Mouse (Mus musculus) forelimb bud, embryonic 11.5 days (tissue): ENCODE measurements around the gene Fcnb.

Source experiments
- DNase-seq: peaks from one replicate; pipeline ENCODE4 v3.0.0-alpha.2; 2012; ENCODE audit warnings: low read depth, low spot score

Fcnb gene

GRCm38 (mm10) chr2:28086112-28086511 lies 1.4 kb upstream of the Fcnb start:
- no peak for DNase-seq

- DNase-seq: no peak
These were observed 9.0 kb downstream of the Fcnb start for GRCm38 (mm10) chr2:28075616-28076187.

- DNase-seq: no peak
These were observed 16.2 kb downstream of the Fcnb start for GRCm38 (mm10) chr2:28068537-28068878.

GRCm38 (mm10) chr2:28067821-28068536 lies 16.7 kb downstream of the Fcnb start:
- no peak for DNase-seq

GRCm38 (mm10) chr2:28067175-28067574 lies 17.5 kb downstream of the Fcnb start:
- DNase-seq: no peak

GRCm38 (mm10) chr2:28066686-28067085 lies 18.0 kb downstream of the Fcnb start:
- DNase-seq: no peak

- DNase-seq: no peak
These were observed 19.5 kb downstream of the Fcnb start for GRCm38 (mm10) chr2:28065081-28065651.

GRCm38 (mm10) chr2:28064339-28065080 lies 20.2 kb downstream of the Fcnb start:
- DNase-seq: no peak

GRCm38 (mm10) chr2:28063711-28064338 lies 20.9 kb downstream of the Fcnb start:
- DNase-seq: no peak

- DNase-seq: no peak
These were observed 24.8 kb downstream of the Fcnb start for GRCm38 (mm10) chr2:28059922-28060321.

GRCm38 (mm10) chr2:28047092-28047491 lies 37.6 kb downstream of the Fcnb start:
- no peak for DNase-seq

GRCm38 (mm10) chr2:28046311-28046710 lies 38.4 kb downstream of the Fcnb start:
- DNase-seq: no peak

GRCm38 (mm10) chr2:28044920-28045598 lies 39.6 kb downstream of the Fcnb start:
- no peak for DNase-seq

GRCm38 (mm10) chr2:28040466-28040865 lies 44.2 kb downstream of the Fcnb start:
- DNase-seq: no peak

GRCm38 (mm10) chr2:28039647-28040325 lies 44.9 kb downstream of the Fcnb start:
- no peak for DNase-seq

GRCm38 (mm10) chr2:28038391-28039096 lies 46.1 kb downstream of the Fcnb start:
- DNase-seq: no peak

GRCm38 (mm10) chr2:28037505-28038390 lies 46.9 kb downstream of the Fcnb start:
- no peak for DNase-seq

GRCm38 (mm10) chr2:28036788-28037187 lies 47.9 kb downstream of the Fcnb start:
- DNase-seq: no peak

- DNase-seq: no peak
These were observed 50.5 kb downstream of the Fcnb start for GRCm38 (mm10) chr2:28034011-28034710.
